Mouse (Mus musculus) urinary bladder, adult 18-20 months (tissue): ENCODE results near the gene Ddx23.

Experiments
- DNase-seq, 2 experiments: peaks; one replicate each; pipeline ENCODE4 v3.0.0; 2022; ENCODE audit warnings: low spot score in 2 of 2, mixed read lengths in 2 of 2

Ddx23 gene

GRCm38 (mm10) chr15:98662567-98663545 lies at the start of gene Ddx23:
Gene Ddx23 (minus strand): TSS chr15:98662894.
- peak; percentile 90 to 95 for DNase-seq

DNA sequence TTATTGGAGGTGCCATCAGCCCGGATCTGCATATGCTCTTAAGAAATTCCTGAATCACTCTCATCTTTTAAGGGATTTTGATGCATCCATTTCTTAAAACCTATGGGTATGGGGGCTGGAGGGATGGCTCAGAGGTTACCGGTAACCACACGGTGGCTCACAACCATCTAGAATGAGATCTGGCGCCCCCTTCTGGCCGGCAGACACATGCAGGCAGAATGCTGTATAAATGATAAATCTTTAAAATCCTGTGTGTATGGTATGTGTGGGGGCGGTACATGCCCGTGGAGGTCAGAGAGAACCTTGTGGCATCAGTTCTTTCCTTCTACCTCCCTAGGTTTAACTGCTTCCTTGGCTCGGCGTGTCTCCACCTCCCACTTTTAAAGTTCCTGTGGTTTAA lies 47.7 kb upstream of the Ddx23 start:
- peak; percentile 33 to 44 for DNase-seq

DNA sequence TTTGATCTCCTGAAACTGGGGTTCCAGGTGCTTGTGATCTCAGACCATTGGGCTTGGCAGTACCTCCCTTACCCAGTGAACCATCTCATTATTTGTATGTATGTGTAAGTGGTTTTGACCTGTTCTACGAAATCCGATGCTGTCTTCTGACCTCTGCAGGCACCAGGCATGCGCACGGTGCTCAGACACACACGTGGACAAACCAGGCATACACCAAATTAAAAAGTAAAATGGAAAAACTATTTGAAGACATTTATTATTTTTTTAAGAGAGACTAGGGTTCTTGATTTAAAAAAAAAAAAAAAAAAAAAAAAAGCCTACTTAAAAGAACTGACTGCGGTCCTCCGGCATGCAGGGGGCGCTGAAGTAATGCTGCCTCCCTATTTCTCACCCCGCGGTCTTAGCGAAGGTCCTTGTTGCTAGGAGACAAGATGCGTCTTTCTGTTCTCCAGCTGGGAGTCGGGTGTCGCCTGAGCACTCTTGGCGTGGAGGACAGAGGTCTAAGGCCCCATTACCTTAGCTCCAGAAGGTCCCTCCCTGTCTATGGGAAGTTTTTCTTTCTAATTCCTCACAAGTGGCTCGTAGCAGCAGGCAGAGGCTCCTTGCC lies 45.2 kb upstream of the Ddx23 start, which contains the start of gene Ccdc65:
TSS of gene Ccdc65 (plus strand) at position 442 of the 607 bp plus-strand sequence.
- peak; percentile 76 to 78 for DNase-seq

DNA sequence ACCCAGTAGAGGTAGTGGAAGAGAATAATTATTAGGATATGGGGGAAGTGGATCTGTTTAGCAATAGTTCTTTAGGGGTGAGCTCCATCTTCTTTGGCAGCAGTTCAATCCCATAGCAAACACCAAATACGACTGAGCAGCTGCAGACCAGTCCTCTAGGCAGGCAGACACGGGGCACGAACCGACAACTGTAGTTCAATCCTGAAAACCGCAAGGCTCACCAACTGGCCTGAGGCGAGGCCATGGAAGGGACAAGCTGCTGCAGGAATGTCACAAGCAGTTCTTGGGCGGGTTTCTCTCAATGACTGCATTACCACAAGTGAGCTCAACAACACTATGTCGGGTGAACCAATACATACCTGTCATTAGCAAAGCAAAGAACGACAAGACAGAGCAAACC lies 41.6 kb upstream of the Ddx23 start:
- no peak for DNase-seq

- peak; percentile 70 to 80 for DNase-seq
Observed at GRCm38 (mm10) chr15:98699190-98700105, 36.8 kb upstream of the Ddx23 start.

GRCm38 (mm10) chr15:98696216-98696615 lies 33.5 kb upstream of the Ddx23 start:
- DNase-seq = no peak

GRCm38 (mm10) chr15:98695726-98696125 lies 33.0 kb upstream of the Ddx23 start:
- no peak for DNase-seq

DNA sequence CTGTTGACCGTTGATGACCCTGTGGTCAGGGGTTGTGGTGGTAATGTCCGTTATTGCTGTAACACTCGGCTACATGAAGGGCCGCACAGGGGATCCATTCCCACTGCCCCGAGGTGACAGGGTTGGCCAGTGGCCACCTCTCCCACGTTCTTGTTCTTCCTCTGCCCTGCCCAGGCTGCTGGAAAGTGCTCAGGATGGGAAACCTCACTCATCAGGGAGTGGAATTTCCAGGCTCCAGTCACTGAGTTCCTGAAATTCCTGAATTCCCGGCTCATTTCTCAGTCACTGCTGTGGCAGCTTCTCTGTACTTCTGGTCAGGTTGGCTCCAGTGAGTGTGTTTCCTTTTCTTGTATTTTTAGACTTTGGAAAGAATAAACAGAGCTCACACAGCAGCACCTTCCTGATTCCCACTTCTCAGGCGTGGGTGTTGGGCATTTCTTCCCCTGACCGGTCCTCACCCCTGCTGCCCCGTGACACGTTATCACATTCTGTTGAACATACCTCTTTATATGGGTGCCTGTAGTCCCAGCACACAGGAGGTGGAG lies 29.5 kb upstream of the Ddx23 start:
- no peak for DNase-seq

DNA sequence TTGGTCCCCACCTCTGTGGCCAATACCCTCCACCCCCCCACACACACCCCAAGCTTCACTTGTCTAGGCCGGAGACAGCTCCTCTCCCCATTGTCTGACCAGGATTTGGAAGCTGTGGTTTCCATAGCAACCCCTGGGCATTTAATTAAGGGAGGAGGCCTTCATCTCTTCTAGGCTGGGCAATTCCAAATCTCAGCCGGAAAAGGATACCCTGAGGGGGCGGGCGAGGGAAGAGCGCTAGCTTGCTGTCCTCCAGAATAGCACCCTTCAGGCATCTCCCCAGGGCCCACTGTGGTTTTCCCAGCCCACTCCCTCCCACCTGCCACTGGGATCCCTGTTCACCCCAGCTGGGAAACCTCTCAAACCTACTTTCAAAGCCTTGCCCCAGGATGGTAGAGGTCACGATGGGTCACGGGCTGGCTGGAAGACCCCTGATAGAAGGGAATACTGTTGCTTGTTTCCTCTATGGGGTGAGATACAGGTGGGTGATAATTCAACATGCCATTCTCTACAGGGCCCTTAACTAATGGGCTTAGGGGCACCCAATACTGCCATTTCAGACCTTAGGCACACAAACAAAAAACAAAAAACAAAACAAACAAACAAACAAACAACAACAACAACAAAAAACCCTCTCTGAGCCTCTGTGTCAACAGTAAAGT lies 28.9 kb upstream of the Ddx23 start:
- no peak for DNase-seq

DNA sequence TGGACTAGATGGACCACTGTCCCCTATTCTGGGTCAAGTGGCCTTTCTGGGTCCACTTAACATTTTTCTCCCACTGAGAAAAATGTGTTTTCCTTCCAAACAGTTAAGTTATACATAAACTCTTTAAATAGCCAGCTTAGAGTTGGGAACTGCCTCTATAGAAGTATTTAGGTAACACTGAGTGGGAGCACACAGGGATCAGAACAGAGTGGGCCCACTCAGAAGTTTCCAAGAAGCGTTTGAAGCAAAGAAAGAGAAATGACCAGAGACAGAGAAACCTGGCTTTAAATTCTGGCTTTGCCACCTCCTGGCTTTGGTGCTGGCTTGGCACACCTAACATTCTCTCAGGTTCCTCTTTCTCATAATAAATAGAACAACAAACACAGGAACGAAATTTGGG lies 27.0 kb upstream of the Ddx23 start:
- no peak for DNase-seq

DNA sequence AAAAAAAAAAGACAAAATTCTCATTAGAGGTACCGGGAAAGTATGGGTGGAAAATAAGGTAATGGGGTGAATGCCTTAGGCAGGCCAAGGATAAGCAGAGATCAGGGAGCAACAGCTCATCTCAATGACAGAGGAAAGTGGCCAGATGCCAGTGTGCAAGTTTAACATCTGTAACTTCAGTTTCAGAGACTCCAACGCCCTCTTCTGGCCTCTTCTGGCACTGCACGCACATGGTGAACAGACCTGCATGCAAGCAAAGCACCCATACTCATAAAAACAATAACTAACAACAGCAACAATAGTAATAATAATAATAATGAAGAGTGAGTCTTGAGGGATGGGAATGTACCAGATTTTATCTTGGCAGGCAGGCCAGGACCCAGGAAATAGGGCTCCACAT lies 23.2 kb upstream of the Ddx23 start:
- no peak for DNase-seq

- no peak for DNase-seq
Observed at GRCm38 (mm10) chr15:98683746-98684145, 21.1 kb upstream of the Ddx23 start.

DNA sequence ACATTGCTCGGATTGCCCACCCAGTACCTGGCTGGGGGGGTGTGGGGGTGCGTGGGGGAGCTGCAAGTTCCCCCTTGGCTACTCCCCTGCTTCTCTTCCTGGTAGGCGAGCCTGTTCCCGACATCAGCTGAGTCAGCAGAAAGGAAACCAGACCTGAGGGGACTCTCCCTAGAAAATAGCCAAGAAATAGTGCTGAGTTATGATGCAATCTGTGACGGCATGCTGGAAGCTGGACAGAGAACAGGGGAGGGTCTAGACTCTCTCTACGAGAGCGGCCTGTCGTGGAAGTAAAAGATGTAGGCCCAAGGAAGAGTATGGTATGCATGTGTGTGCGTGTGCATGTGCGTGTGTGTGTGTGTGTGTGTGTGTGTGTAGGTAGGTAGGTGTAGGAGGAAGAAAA lies 20.5 kb upstream of the Ddx23 start:
- no peak for DNase-seq

DNA sequence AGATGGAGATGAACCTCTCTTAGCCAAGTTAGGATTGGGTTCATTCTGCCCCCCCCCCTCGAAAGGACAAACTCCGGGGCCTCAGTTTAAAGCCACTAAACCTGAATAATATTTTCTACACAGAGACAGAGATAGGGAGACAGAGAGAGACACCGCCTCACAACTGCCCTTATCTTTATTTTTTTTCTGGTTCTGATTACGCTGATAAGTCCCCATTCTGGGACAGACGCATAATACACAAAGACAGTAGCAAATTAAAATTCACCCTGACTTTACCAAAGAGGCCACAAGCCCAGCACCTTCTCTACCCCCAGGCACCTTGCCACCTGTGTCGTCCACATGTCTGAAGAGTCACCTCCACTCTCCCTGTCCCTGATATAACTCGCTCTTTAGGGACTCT lies 18.9 kb upstream of the Ddx23 start:
- DNase-seq = no peak

DNA sequence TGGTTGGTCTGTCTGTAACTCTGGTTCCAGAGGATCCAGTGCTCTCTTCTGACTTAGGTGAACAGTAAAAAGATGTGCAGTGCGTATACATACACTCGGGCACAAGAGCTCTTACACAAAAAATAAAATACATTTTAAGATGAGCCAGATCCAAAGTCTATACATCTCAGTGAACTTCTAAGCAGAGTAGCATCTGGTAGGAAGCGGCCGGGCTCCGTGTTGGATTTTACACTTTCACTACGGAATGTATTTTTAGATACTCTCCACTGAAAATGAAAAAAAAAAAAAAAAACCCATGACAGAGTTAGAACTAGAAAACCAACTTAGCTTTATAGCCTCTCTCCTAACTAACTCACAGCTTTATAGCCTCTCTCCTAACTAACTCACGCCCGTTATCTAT lies 18.0 kb upstream of the Ddx23 start:
- DNase-seq = no peak

GRCm38 (mm10) chr15:98677977-98678376 lies 15.3 kb upstream of the Ddx23 start:
- DNase-seq = no peak

DNA sequence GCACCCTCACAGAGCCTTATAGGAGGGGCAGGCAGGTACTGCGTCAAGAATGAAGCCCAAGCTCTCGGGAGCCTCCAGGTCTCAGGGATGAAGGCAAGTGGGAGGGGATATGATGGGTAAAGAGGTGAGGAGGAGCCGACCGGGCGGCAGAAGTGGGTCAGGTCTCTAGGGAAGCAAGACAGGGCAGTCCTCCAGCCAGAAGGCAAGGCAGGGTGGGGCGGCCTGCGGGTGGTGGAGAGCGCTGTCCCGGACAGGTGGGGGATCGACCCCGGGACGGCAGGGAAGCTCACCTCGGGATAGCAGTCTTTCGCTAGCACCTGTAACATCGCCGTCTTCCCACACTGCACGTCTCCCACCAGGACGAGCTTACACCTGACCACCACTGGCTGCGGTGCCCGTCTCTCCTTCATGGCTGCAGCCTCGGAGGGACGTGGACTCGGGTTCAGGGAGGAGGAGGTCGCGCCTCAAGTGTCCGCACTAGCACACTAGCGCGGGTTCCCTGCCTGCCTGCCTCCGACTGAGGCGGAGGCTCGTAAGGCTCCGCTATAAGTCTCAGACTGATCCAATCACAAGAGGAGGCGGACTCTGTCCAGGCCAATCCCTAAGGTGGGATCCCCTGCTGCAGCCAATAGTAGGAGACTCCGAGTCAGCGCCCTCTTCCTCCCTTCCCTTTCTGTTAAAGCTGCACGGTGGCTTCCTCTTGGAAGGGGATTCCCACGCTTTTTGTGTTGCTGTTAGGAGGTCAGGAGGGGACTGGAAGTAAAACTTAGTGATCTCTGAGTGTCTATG lies 14.4 kb upstream of the Ddx23 start, which contains the start of gene Rnd1:
TSS of gene Rnd1 (minus strand) at position 522 of the 789 bp plus-strand sequence.
- peak; percentile 68 for DNase-seq

DNA sequence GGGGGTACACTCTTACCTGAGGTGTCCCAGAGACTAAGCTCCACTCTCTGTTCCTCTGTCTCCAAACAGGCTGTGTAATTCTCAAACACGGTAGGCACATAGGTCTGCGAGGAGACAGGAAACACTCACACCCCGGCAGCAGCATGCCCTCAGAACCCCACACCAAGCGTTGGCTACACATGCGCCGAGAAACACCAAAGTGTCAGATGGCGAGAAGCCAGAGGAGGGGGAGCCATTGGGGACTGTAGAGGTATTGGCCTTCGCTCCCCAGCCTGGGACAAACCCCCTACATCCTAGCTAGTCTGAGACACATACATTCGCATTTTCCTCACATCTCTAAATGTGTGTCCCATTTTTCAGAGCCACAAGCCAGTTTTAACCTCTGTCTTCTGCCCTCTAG lies 13.8 kb upstream of the Ddx23 start:
- no peak for DNase-seq

DNA sequence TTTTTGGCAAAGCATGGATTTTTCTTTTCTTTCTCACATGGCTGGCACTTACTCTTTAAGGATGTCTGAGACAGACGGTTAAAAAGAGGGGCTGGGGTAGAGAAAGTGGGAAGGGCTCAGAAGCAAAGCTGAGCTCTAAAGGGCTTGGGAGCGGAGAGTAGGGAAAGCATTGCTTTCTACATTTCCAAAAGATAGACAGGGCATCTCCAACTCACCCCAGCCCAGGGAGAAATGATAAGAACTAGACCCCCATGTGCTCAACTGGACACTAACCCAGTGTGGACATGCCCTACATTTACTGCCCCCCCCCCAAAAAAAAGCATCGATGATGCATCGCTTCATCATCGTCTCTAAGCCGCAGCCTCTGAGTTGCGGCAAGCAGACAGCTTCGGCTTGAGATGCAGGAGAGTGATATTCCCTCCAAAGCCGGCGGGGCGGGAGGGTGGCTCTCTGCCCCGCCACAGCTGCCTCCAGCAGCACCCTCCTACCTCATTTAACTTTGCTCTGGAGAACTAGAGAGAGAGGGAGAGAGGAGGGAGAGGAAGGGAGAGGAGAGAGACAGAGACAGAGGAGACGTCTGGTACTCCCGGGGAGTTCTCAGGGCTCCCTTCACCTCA lies 13.0 kb upstream of the Ddx23 start:
- no peak for DNase-seq
